Mouse (Mus musculus) thymus, postnatal 10 days (tissue): Measurements from ENCODE around the gene Slc25a45.

Experiments
- DNase-seq, 2 experiments: peaks; one replicate each; pipeline ENCODE4 v3.0.0; 2021; ENCODE audit warnings: low spot score in 2 of 2

Slc25a45 gene

DNA sequence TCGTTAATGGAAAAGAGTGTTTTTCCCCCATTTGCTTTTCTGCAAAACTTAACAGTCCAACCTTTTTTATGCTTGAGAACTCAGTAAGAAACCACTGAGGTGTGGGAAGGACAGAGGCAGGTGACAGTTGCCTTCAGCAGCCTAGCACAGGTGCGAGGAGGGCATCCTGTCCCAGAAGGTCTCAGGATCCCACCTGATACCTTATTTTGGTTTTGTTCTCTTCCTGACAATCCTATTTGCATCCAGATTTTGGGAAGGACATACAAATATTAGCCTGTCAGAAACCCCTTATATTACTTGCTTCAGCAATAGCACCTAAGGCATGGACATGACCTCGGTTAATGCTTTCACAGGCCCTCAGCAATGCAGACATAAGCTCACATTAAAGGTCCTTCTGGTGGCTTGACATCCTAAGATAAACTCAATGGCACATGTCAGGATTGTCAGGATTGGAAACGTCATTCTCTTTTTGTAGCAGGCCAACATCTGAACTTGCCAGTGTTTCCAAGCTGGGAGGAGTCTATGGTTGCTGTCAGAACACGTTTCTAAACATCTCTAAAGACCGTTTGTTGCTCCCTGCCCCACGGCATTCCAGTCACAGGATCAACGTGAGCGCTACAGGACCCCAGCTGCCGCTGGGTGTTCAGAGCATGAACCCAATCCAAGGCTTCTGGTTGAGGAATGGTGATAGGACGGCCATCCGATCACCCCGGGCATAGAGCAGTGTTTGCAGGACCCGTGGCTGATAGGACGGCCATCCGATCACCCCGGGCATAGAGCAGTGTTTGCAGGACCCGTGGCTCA, 37.3 kb upstream of the Slc25a45 start:
- no peak for DNase-seq

DNA sequence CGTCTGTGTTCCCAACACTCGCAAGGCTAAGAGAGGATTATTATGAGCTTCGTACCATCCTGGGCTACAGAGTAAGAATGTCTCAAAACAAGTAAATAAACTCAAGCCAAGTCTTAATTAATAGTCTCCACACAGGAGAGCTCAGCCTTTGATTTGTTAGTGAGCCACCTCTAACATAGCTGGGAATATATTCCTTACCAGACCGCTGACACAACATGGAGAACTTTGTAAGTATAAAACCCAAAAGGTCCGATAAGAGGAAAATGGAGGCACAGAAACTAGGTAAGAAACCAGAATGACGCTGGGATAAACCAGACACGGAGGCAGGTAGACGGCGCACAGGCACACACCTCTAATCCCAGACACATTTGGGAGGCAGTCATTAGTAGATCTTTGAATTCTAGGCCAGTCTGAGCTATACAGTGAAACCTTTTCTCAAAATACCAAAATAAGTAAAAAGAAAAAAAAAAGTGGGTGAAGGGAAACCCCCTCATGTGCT, 36.7 kb upstream of the Slc25a45 start:
- DNase-seq, result no peak

DNA sequence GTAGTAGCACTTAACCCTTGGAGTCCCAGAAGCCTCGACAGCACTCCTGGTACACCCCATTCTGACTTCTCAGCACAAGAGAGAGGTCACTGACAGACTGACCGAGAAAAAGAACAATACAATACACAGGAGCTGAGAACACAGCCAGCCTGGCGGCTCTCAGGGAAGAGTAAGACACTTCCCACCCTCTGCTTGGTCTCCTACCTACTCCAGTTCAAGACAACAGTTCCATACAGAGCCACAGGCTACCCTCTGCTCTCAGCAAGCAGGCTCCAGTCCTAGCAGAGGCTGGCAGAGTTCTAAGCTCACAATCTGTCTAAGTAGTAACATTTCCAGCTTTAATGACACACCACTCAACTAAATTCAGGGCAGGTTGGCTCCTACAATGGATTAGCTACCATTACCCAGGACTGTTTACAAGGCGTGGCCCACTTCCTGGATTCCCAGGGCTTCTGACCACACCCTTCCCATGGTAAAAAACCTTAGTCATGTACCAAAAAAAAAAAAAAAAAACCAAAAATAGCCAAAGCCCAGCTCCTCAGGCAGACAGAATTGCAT, 36.1 kb upstream of the Slc25a45 start:
- no peak for DNase-seq

DNA sequence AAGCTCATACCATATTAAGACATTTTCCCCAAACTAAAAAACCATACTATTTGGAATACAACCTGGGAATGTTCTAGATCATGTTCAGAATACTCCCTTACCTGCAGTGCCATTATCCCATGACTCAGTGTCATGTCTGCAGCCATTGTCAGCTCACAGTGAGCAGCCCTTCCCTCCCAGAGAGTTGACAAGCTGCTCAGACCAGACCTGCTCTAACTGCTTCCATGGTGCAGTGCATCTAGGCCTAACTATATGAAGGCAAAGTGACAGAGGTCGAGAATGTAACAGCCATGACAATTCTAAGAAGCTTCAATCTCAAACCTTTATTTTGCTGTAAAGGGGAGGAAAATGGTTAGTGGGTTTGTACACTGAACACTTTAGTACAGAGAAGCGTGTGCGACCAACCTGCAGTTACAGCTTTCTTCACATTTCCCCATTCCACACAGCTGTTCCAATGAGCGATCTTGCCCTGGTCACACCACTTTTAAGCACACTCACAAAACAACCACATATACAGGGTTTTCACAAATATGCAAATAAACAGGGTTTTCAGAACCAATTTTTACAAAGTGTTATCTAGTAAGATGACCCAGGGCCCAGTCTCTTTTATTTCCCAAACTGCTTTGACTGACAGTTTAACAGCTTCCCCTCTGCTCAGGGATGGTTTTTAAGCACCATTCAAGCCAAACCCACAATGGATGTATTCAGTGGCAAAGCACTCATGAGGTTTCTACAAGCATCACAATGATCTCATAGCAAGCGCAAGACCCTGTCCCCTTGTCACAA, 35.4 kb upstream of the Slc25a45 start:
- no peak for DNase-seq

DNA sequence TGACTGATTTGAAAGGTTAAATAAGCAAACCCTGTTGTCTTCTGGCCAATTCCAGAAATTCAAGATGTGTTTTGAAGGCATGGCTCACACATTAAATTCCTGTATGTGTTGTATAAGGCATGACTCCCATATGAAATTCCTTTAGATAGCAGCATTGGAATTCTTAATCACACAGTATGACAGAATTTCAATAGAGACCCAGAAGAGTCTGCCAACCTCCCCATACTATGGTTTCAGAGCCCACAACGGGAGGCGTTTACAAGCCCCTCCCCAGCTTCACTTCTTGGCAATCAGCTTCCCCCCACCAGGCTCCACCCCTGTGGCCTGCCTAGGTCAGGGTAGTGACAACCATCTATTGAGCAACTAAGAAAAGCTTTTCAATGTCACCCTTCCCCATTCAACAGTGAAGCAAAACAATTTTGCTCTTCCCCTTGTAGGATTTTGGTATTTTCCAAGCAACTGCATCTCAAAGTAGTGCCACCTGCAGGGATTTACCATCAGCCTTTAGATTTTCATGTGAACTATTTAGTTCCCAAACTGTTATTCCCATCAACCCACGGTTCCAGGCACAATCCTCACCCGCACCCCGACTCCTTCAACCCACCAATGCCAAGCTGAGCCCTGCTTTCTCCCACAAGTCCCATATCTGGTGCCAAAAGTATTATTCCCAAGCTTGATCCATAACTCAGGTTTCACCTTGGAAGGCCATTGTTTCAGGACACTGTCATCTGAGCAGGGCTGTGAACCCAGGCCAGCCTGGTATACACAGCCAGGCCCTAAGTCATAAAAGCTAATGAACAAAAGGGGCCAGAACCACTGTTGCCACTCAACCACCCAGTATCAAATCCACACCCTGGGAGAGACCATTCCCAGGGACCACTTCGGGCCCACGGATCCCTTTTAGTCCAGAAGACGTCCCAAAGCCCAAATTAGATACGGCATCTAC, 34.5 kb upstream of the Slc25a45 start:
- no peak for DNase-seq

DNA sequence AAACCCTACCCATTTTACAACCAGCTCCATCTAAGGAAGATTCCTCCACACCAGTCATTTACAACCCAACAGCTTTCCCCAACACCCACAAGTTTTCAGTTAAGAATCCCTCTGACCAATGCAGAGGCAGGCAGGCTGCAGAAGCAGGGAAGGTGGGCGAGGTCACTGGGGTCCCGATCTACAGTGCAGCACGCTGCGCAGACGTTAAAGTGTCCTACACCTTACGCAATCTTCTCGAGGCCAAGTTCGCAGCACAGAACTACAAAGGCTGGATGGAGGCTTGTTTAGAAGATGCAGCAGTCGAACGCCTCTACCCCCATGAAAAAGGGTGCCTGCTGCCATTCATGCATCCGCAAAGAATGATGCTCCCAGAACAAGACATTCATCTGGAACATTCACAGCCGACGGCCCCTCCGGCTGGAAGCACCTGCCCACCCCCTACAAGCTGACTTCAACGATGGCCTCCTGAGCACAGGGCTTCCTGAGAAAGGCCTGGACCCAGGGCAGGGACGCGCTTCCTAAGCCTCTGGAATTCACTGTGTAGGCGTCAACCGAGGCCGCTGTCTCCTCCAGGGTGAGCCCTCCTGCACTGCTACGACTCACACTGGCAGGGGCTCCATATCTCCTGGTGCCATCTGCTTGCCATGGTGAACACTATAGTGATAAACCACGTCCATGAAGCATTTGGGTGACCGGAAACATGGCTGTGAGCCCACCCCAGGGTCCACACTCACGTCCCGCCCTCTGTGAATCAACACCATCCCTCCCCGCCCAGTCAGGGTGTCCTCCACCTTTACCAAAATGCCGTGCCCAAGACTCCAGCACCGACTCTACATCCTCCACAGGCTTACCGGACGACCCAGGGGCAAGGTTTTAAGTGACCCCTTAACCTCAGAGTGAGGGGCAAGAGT, 33.6 kb upstream of the Slc25a45 start:
- DNase-seq, result peak; percentile 23 to 31

DNA sequence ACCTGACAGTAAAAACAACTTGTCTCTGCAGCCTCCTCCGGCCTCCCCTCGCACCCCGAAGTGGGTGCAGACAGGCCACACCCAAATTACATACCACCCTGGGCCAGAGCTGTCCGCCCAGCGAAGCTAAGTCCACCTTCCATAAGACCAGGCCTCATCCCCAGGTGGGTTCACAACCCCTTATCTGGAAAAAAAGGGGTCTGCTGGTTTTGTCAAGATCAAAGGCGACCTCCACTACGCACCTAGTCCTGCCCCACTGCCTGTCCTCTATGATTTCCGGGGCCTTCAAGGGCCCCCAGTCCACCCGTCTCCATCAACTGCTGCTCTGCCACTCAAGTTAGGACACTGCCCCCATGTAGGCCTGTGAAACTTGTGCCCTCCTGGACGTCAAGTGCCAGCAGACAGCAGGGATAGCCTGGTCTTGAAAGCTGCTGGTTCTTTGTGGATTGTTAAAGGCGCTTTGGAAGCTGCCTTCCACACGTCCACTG, 32.7 kb upstream of the Slc25a45 start:
- peak; percentile 37 to 44 for DNase-seq

DNA sequence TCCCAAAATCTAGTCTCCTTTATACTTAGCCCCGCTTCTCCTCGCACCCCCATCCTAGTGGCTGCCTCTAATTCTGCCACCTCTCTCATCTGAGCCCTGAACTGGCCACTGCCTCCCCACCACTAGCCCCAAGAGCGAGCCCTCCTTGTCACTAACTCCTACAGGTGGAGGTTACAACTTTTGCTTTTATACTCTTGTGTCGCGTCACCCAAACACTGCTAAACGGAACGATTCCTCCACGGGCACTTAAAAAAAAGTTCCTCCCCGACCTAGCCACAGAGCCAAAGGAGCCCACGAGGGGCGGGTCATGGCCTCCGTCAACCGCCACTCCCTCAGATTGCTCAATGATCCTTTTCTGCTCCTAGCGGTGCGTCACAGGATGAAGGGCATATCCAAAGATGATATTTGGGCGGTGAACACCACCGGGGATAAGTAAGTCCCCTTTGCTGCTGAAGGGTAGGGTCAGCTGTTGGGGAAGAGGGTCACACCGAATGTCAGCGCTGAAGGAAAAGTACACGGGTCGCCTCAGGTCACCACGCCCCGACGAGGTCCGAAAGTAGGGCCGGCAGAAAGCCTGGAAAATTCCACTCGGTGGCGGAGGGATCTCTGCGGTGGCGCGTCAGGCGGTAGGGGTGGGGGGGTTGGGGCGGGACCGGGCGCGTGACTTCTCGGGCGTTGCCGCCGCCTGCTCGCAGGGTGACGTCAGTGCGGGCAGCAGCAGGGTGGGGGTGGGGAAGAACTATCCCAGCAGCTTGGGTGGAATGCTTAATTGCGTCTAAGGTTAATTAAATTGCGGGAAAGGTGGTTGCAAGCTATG, 32.1 kb upstream of the Slc25a45 start:
- peak; percentile 94 to 95 for DNase-seq

DNA sequence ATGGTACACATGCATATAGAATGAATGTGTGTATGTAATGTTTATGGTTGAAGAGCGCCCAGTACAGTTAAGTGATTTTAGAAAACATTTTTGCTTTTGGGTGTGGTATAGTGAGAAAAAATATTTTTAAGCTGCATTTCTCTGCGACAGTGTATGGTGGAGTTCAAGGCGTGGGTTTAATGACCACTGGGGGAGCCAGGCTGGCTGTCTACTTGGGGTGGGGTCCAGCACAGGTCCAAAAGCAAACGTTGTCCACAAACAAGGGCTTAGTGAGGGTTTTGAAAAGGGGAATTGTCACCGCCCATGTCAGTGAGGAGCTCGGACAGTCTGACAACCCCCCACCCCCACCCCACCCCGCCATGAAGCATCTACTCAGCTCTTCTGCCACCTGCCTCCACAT, 31.5 kb upstream of the Slc25a45 start:
- DNase-seq, result no peak

DNA sequence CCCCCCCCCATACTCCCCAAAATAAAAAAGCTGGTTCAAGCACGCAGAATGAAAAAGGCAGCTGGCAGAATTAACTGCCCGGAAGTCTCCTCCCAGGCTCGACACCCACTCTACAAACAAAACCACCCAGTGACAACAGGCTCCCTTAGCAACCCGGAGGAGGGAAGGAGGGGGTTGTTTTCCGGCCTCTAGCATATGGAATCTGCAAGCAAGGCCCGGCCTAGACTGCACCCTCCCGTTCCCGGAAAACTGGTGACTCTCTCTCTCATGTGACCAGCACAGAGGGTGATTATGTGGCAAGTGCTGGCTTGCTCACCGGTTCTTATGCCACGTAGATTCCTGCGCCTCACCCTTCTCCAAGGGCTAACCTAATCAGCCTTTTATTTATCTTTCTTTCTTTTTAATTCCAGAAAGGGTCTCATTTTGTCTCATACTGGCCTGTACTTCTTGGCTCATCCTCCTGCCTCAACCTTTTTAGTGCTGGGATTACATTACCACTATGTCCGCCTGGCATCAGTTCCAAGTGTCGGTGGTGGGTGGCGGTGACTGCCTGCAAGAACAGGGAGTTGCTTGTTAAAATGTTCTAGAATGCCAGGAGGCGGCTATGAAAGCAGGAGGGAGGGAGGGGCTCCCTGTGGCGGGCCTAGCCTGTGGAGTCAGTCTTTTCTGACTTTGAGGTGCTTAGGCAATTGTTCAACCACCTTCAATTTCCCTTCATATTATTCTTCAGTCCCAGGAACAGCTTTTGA, 30.9 kb upstream of the Slc25a45 start:
- DNase-seq, result peak; percentile 33 to 39

DNA sequence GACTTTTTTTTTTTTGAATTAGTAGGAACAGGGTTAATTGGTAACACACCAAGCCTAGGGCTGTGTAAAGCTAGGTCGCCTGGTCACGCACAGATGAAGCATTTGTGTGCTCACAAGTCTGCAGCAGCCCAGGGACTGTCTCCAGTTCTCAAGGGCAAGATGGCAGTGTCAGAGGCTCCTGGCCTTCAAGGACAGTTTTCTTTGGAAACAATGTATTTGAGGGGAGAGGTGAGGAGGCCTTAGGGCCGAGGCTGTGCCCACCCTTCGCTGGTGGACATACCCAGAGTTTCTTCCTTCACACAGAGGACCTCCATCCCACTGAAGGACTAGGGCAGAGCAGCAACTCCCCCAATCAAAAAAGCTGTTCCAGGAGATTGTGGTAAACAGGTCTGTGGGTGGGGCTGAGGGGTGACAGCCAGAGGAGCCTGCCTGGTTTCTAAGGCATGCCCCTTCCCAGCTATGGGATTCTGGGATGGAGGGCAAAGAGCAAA, 30.3 kb upstream of the Slc25a45 start:
- DNase-seq, result no peak

DNA sequence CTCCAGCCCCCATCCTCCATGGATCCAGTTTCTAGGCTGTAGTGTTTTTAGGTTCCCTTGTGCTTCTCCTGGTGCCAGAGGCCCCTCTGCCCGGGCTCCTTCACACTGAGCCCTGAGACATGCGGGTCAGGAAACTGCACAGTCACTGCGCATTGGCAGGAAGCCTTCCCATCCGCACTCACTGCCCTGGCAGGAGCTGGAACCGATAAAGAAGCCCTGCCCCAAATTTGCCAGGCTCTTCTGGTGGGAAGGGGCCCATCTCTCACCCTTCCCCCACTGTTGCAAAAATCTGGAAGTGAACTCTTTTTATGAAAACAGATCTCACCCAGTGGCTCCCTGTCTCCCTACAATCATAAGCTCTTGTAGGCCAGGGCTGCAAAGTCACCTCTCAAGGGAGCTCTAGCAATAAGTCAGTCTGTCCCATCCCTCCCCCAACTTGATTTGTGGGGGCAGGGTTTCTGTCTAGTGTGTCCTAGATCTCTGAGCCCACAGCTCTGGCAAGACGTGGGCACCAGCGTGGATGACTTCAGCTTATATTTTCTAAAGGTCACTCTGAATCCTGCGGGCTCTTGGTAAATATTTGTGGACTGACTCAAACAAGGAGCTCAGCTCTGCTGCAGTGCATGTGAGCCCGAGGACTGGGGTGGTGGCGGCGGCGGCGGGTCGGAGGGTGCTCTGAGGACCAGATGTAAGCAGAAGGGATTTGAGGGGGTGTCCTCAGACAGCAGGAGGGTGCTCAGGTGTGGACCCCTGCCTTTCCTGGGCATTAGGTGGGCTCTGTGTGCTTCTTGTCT, 29.4 kb upstream of the Slc25a45 start:
- DNase-seq, result peak in 1 of 2 experiments; percentile 35

DNA sequence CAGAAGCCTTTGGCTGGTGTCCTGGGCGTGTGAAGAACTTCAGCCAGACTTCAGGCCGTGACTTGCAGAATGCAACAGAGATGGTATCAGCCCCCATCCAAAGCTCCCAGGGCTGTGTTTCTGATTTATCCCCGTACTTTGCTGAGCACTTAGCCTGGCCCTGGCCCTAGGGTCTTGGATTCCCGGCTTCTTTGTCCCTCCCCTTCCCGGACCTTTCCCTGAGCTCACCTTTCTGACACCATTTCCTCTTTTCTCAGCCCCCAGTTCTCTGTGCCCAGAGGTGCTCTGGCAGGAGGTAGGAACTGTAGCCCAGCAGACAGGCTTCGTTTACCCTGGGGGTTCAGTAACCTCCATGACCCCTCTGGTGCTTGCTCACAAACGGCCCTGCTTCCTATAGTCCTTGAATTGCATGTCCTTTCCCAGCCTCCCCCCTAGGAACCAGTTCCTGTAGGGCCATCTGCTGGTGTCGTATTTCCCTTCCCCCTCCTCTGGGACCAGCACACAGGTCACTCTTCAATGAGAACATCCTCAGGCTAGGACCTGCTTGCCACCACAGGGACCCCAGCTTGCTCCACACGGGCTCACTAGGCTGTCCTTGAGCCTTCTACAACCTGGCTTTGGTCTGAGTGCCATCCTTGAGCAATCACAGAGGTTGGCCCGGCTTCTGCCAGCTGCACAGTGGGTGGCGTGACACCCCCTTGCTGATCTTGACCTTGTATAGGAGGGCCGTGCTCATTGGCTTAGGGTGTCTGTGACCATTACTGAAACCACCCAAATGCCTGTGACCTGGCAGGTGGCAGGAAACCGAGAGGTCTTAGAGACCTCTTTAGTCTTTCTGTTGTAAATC, 28.6 kb upstream of the Slc25a45 start:
- no peak for DNase-seq

DNA sequence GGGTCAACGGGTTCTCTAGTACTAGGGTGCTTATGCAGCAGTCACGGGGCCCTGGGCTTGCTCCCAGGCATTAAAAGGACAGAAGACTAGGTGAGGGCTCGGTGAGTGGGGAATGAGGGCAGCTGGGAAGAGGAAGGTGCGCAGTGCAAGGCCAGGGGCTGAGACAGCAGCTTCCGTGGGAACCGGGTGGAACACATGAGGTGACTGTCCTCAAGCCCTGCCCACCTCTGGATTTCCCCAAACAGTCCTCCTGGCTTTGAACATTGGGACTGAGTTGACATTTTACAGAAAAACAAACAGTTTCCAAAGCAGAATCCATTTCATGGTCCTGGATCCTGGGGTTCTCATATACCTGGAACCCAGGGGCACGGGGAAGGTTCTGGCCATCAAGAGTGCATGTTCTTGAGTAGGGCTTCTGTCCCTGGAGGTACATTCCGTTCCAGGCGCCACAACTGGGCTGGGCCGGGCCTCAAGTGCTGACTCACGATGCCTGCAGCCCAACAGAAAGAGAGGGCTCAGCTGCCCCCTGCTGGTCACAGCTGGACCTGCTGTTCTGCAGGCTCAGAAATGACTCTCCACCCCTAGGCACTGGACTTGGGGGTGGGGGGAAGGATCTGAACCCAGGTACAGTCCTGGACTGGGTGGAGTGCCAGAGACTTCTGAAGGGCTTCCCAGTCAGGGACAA, 27.6 kb upstream of the Slc25a45 start:
- peak; percentile 83 to 93 for DNase-seq

DNA sequence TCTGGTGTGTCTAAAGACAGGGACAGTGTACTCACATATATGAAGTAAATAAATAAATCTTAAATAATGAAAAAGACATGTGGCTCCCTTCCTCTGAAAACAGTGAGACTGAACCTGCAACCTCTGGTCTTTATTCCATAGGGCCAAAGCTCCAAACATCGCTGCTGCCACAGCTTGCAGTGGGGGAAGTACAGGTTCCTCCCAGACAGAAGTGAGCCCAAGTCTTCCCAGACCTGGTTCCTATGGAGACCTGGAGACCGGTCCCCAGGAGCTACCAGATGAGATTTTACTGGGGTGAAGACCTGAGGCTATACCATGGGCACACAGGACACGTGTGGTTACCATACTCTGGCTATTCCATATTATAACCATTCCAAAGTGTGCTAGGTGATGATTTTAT, 26.7 kb upstream of the Slc25a45 start:
- DNase-seq, result no peak

DNA sequence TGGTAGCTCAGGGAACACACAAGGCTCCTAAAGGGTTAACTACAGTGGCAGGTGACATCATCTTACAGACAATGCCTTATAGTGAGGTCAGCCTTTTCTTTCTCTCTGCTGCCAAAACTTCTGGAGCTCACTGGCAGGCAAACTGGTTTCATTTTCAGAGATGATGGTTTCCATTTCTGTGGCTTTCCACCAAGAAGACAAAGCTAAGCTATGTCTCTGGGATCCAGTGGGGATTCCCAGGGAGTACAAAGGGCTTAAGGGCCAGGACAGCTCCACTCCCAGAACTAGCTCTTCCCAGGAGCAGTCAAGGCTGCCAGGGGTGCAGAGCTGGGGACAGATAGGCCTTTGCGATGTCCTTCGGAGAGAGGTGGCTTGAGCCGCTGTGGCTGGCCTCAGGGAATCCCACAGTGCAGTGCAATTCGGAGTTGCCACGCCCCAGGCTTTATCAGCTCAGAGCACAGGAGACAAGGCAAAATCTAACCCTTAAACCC, 26.1 kb upstream of the Slc25a45 start:
- no peak for DNase-seq
